Mouse (Mus musculus): ENCODE data around the gene Ptpn5.

The Ptpn5 gene

DNA sequence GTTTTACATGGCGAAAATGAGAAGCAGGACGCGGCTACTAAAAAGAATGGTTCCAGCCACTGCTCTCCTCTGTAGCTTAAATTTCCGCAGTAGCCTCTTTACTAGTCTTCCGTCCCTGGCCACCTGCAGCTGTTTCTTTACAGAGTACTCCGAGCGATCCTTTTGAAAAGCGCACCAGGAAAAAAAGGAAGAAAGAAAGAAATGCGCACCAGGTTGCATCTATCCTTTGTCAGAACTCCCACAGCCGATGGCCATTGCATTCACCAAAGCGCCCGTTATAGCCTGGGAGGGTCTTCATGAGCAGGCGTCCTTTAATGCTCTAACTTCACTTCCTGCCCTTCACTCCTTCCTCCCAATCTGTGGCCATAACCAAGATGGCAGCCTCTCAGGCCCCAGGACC is at the start of gene Ptpn5:
Gene Ptpn5 (minus strand): TSS at position 354 of the 400 bp plus-strand sequence.
- no peak for DNase-seq

DNA sequence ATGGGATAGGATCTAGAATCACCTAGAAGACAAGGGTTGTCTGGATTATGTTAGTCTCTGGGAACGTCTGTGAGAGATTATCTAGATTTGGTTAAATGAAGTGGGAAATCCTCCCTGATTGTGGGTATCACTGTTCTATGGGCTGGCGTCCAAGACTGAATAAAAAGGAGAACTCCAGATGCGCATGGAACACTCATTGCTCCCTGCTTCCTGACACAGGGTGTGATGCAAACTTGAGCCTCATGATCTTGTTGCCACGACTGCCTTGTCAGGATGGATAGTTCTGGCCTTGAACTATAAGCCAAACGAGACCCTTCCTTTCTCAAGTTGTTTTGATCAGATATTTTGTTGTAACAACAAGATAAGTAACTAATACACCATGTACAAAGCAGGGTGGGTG is 37.3 kb upstream of the Ptpn5 start:
- no peak for DNase-seq

DNA sequence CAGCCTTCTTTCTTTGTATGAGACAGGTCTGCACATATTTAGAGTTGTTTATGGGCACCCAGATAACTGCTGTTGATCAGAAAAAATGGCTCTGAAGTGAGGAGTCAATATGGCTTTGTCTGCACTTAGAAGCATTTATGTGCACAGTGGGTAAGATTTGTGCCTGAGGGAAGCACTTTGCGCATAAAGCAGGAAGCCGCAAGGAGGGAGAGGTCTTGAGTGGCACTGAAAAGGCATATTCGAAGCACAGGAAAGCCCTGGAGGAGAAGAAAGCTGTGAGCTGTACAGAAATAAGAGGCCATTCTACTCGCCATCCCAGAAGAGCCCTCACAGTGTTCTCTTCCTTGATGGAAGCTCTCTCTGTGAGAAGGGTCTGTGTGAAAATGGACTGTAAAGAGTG is 31.5 kb upstream of the Ptpn5 start:
- no peak for DNase-seq

DNA sequence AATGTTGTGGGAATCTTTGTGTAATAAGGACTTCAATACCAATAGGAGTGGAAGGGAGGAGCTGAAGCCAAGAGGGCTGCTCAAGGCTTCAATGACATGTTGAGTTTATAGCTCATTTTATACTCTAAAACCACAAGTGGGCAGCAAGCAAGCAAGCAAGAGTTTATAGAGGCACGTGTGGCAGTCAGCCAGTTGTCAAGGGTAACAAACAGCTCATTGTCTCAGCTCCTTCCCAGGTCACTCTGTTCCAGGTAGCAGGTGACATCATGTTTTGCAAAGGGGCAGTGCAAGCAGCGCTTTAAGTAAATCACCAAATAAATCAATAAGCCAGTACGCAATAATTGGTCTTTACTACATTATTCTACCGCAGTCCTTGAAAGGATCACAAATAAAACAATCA is 29.7 kb upstream of the Ptpn5 start:
- no peak for DNase-seq

DNA sequence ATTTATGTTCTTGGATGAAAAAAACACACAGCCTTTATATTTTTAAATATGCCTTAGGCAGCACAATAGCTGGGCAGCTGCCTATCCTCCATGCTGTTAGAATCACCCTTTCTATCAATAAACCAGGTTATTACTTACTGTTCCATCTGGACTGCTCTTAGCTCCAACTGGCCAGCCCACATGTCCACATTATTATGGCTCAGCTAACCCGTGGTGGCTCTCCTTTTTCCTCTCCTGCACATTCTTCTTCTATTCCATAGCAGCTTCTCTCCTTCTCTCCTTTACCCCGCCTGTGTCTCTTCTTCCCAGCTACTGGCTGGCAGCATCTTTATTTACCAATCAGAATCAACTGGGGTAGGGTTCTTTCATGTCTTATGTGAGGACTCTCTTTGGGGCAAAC is 25.0 kb upstream of the Ptpn5 start:
- no peak for DNase-seq

DNA sequence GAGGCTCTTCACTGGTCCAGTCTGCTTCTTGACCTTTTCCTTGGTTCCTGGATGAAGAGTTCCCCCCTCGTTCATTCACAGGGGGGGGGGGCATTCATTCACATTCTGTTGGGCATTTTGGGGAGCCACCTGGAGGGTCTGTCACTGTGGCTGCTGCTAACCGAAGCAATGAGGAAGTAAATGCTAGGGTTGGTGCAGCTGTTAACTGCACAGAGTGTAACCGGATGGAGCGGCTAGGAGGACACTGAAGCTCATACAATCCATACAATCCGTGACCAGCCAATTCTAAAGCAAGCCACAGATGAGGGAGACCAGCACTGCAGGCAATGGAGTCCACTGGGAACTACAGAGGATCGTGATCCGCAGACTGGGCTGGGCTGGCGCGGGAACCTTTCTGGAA is 24.3 kb upstream of the Ptpn5 start:
- DNase-seq: no peak

- no peak for DNase-seq
Measured at GRCm38 (mm10) chr7:47155849-47156248, 22.4 kb upstream of the Ptpn5 start.

- DNase-seq: no peak
Measured at GRCm38 (mm10) chr7:47155396-47155795, 21.9 kb upstream of the Ptpn5 start.

DNA sequence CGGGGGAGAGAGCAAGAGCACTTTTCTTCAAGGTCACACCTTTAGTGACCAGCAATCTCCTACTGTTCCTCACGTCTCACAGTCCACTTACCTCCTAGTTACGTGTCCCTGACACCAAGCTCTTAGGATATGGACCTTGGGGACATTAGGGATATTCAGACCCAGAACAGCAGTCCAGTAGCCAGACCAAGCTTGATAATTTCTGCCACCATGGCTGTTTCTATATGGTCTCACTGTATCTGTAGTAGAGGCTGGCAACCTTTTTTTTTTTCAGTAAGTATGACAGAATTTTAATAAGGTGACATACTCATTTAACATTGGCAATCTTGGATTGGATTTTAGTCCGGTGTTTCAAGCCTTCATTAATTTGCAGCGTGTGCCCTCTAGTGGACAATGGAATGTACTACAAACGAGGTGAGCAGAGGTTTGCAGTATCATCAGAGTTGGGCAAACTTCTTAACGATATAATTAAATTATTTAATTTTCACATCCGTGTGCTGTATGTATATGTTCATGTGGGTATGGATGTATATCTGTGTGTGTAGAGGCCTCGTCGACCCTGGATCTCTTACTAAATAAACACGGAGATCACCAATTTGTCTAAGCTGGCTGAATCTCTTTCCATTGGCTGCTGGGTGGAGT is 17.1 kb upstream of the Ptpn5 start:
- DNase-seq: peak; percentile 35

DNA sequence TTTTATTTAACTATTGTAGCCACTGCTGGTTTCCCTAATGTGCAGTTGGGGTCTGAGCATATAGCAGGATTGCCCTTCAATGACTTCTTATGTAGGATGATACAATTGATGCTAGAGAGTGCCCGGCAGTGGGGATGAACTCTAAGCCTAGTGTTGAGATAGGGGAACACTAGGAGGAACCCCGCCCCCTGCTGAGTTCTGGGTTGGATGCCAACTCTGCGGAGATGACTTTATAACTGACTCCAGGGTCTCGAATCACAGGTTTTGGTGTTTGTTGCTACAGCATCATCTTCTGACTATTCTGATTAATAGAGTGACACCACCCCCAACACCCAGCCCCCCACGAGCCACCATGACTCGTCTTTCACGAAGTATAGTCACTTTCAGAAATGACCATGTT is 14.8 kb upstream of the Ptpn5 start:
- no peak for DNase-seq

DNA sequence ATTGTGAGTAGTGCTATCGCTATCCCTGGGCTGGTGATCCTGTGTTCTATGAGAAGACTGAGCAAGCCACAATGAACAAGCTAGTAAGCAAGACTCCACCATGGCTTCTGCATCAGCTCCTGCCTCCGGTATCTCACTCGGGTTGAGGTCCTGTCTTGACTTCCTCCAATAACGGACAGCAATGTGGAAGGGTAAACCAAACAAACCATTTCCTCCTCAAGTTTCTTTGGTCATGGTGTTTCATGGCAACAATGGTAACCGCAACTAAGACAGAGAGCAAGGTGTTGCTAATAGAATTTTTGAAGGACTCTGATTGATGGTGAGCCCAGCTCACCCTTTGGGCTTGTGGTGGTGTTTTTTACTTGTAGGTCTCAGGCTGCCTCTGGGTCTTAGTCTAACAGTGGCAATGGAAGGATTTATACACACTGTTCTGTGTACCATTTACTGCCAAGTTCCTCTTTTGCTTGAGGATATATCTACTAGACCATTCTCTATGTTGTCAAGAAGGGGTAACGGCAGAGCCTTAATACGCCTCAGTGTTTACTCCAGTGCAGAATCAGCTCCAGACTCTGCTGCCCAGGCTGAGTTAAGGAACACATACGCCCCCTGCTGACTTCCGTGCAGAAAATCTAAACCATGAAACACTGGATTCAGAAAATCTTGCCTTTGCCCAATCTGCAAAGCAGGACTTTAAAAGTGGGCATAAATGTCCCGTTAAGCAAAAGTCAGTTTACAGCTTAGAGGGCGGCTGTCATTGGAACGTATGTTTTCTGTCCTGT is 12.7 kb upstream of the Ptpn5 start:
- no peak for DNase-seq

DNA sequence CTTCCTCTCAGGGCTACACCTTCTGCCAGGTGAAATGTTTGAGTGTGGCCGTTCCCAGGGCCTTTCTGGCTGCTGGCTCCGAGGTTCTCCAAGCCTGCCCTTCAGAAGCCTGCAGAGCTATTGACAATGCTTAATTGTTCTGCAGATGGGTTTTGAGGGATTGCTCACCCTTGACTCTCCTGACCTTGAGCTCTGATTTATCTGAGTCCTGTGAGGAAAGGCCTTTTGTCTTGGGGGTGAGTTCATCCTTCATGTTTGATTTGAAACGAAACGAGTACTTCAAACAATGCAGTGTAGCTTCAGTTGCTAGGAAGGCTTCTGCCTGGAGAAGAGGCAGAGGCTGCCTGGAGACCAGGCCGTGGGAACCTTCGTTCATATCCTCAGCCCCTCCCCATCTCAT is 10.8 kb upstream of the Ptpn5 start:
- no peak for DNase-seq

- DNase-seq: no peak
Measured at GRCm38 (mm10) chr7:47139823-47140325, 6.4 kb upstream of the Ptpn5 start.

GRCm38 (mm10) chr7:47134570-47134969 is 1.1 kb upstream of the Ptpn5 start:
- no peak for DNase-seq

DNA sequence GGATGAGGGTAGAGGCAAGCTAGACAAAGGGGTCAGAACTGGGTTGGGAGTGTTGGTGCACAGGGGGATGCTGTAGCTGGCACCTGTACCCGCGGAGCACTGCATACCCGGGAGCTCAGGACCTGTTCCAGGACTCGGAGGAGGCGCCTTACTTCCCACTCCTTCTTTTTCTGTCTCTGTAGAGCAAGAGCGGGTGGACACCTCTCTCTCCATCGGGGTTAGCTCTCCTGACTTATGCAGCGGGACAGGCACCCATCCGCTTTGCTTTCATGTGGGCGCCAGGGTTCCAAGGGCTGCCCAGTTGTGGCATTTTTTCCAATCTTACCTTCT is 588 bp downstream of the Ptpn5 start:
- DNase-seq: no peak

DNA sequence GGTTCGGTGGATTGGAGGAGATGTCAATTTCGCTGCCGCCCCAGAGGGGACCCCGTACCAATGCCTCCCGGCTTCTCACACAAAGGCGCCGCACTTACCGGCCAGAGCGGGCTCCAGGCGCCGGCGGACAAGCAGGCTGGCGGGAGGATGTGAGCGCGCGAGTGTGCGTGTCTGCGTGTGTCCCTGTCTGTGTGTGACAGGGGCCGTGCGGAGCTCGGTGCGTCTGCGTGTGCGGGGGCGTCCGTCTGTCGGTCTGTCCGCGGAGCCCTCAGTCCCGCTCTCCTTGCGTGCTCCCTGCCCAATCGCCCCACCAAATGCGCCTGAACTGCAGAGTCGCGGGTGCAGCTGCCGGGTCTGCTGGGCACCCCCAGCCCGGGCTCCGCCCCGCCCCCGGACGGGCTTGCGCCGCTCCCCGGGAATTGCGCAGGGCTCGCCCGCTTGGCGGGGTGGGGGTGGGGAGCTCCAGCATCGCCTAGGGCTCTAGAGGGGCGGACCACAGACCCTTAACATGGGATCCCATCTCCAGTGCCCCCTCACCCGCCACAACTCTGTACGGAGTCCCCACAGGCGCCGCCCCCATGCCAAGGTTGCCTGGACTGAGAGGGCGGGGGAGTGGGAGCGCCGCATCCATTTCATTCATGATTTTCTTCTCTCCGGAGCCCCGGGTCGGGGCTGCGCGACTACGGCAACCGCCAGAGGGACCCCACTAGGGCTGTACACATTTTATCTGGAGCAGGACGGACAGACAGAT is 1.1 kb downstream of the Ptpn5 start:
- peak; percentile 34 for DNase-seq

- DNase-seq: no peak
Measured at GRCm38 (mm10) chr7:47131840-47132179, 1.7 kb downstream of the Ptpn5 start.

GRCm38 (mm10) chr7:47131258-47131657 is 2.2 kb downstream of the Ptpn5 start:
- DNase-seq: no peak

DNA sequence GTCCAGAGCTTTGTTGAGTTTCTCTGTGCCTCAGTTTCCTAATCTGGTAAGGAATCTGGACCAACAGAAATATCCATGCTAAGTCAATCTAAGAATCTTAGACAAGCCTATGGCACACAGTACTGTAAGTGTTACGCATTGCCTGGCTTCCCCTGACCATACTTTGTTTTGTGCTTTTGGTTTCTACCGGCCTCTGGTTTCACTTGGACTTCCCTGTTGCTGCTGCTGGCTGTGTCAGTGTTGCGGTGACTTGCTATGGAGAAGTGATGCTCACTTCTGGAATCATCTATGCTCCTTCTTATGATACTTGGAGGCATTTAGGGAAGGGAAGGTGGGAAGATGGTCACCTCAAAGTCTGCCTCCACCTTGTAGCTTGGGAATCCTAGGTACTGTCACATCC is 11.5 kb downstream of the Ptpn5 start:
- DNase-seq: no peak

- DNase-seq: peak; percentile 62
Measured at GRCm38 (mm10) chr7:47116666-47117065, 16.8 kb downstream of the Ptpn5 start.

DNA sequence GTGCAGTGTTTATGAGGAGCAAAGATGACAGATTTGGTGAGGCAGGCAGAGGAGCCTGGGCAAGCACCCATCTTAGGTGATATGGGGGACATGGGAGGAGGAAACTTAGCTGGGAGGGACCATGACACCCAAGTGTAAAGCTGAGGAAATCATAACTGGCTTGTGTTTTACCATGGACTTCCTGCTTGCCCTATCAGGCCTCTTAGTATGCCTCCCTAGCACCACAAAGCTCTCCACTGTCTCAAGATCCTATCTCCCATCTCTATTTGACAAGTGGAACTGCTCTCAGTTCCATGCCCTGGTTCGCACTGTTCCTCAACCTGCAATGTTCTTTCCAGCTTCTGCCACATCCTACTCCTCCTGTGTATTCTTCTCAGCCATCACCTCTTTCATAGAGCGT is 18.0 kb downstream of the Ptpn5 start:
- DNase-seq: no peak

DNA sequence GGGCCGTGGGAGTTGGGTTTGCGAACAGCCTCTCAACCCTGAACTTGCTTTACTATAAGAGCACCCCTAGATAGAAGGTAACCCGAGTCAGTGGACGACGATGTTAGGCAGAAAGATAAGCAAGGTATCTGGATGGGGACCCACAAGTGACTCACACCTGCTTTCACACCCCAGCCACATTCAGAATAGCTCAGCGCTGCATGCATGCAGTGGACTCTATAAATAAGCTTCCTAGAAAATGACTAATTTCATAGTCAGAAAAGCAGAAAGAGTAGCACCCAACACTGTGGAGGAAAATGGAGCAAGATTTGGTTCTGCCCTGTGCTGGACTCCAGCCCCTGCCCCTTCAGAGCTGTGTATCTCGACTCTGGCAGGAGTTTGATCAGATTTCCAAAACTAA is 20.1 kb downstream of the Ptpn5 start:
- DNase-seq: no peak

GRCm38 (mm10) chr7:47112036-47112435 is 21.4 kb downstream of the Ptpn5 start:
- no peak for DNase-seq

DNA sequence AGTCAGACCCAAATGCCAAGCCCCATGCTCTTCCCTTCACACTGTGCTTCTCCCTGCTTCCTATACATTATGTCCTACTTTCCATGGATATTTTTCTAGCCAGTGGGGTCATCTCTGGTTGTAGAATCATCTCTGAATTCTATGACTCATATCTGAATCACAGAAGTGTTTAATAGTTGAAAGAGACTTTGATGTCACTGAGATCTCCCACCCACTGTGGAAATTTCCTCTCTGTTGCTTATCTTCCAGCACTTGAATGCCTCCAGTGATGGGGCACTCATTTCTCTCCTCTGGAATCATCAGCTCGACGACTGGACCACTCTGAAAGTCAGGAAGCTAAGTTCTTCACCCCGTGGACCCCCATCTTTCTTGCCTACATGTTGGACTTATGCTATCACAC is 22.4 kb downstream of the Ptpn5 start:
- no peak for DNase-seq
